Mouse (Mus musculus) bone marrow, adult 2 months (tissue): ENCODE data around the gene Csf2.

Experiments used
- CTCF ChIP-seq: fragments of 200-500 bp; IDR thresholded peaks from 2 replicates; pipeline ENCODE4 v1.5.1; 2011; ENCODE audit warnings: low read length, control low read depth; ENCODE audit not compliant: control insufficient read depth, insufficient read depth
- POLR2A ChIP-seq: fragments of 200-500 bp; IDR thresholded peaks from 2 replicates; pipeline ENCODE4 v1.6.1; 2011; ENCODE audit warnings: low read depth, mild to moderate bottlenecking, control low read depth, low read length, borderline replicate concordance; ENCODE audit not compliant: control insufficient read depth

GRCm38 (mm10) chr11:54250575-54250974 lies 1.1 kb upstream of the Csf2 start:
- TF ChIP-seq POLR2A: no peak
- no peak for TF ChIP-seq CTCF
